Mouse (Mus musculus) kidney, embryonic 15.5 days (tissue): ENCODE results near the gene Fancg. TPM values are rescaled to one million over a fixed set of nuclear protein-coding genes. Genes with fewer than 3 reads are reported as not detected.

ENCODE experiments used
- ATAC-seq: fragments of 200-750 bp; cut with Nextera tagmentation; replicated peaks from 2 replicates; pipeline ENCODE4 v1.8.0; 2017; ENCODE audit warnings: moderate TSS enrichment; ENCODE audit not compliant: low FRiP score
- H3K27ac ChIP-seq: fragments of 300-500 bp; sonication (generic); 2 replicates; pipeline ENCODE4 v1.5.1; 2015; ENCODE audit warnings: mild to moderate bottlenecking, inconsistent platforms
- H3K27me3 ChIP-seq: fragments of 300-500 bp; sonication (generic); 2 replicates; pipeline ENCODE4 v1.6.1; 2015; ENCODE audit warnings: inconsistent platforms
- H3K36me3 ChIP-seq: fragments of 300-500 bp; sonication (generic); 2 replicates; pipeline ENCODE4 v1.6.1; 2015; ENCODE audit warnings: inconsistent platforms
- H3K4me1 ChIP-seq: fragments of 300-500 bp; sonication (generic); 2 replicates; pipeline ENCODE4 v1.6.1; 2015; ENCODE audit warnings: inconsistent platforms
- H3K4me2 ChIP-seq: fragments of 300-500 bp; sonication (generic); 2 replicates; pipeline ENCODE4 v1.6.1; 2015; ENCODE audit warnings: moderate library complexity, mild to moderate bottlenecking, inconsistent platforms
- H3K4me3 ChIP-seq: fragments of 300-500 bp; sonication (generic); replicated peaks from 2 replicates; pipeline ENCODE4 v1.5.1; 2015; ENCODE audit warnings: mild to moderate bottlenecking, inconsistent platforms
- H3K9ac ChIP-seq: fragments of 300-500 bp; sonication (generic); 2 replicates; pipeline ENCODE4 v1.6.1; 2015; ENCODE audit warnings: mild to moderate bottlenecking, inconsistent platforms
- H3K9me3 ChIP-seq: fragments of 300-500 bp; sonication (generic); replicated peaks from 2 replicates; pipeline ENCODE4 v1.6.1; 2016; ENCODE audit warnings: inconsistent platforms
- WGBS: fragments of 180-500 bp; shearing (Covaris S2); methylation state at CpG from one replicate; pipeline ENCODE4 v1.1.7; 2015; ENCODE audit warnings: mixed read lengths; 5-methylcytosine and 5-hydroxymethylcytosine counted together
- polyA plus RNA-seq: library from polyadenylated mRNA; unstranded; fragments of >200 nt; fragmentation: Nextera tagmentation; extraction: Ambion mirVana; gene quantifications from 2 replicates; pipeline ENCODE4 v1.2.1, GENCODE M21; 2015

Gene Fancg
- polyA plus RNA-seq, 1 experiment from 2014 or later, result 17.2 TPM

- 59% methylated on average over 4 of the region's 4 CpGs for WGBS
- Histone ChIP-seq H3K36me3 (peaks cover 21% of the 10 kb centered on the region), H3K27me3 (no peaks in the 10 kb centered on the region), H3K9me3 (no peaks in the 10 kb centered on the region), H3K4me1 (no peaks in the 10 kb centered on the region), H3K4me3 (no peak overlapping the region), H3K27ac (no peak overlapping the region), H3K9ac (no peak overlapping the region), H3K4me2 (no peak overlapping the region)
- 0 out of 2 replicates have a peak, but pooled peaks have one; percentile 22 for ATAC-seq
Observed at GRCm38 (mm10) chr4:42972952-42973351, 37.4 kb downstream of the Fancg start.

GRCm38 (mm10) chr4:42969304-42969703 lies 41.0 kb downstream of the Fancg start, which contains the start of gene 1700022I11Rik:
TSS of gene 1700022I11Rik (plus strand) at chr4:42969604.
- 87% methylated on average over 4 of the region's 4 CpGs for WGBS
- H3K27me3 ChIP-seq, result peaks cover 4% of the 10 kb centered on the region; the same call in 1 of the 2 replicates
- no peaks in the 10 kb centered on the region for H3K36me3 ChIP-seq
- no peak for ATAC-seq
- H3K4me1 ChIP-seq, result peaks cover 4% of the 10 kb centered on the region
- H3K4me3 ChIP-seq, result no peak within 1 kb of the TSS
- no peak within 1 kb of the TSS for H3K4me2 ChIP-seq
- no peaks in the 10 kb centered on the region for H3K9me3 ChIP-seq
- no peak within 1 kb of the TSS for H3K27ac ChIP-seq
- no peak within 1 kb of the TSS for H3K9ac ChIP-seq

- WGBS, result 12% methylated on average over 12 of the region's 12 CpGs
- no peaks in the 10 kb centered on the region for H3K9me3 ChIP-seq
- ATAC-seq, result no peak
- no peak overlapping the region for H3K9ac ChIP-seq
- H3K36me3 ChIP-seq, result no peaks in the 10 kb centered on the region
- peak overlapping the region; percentile 41 for H3K4me2 ChIP-seq
- H3K27me3 ChIP-seq, result peaks cover 6% of the 10 kb centered on the region; the same call in 1 of the 2 replicates
- H3K27ac ChIP-seq, result no peak overlapping the region
- peaks cover 4% of the 10 kb centered on the region for H3K4me1 ChIP-seq
- H3K4me3 ChIP-seq, result no peak overlapping the region; the same call in 1 of the 2 replicates
Observed at GRCm38 (mm10) chr4:42965039-42965719, 45.1 kb downstream of the Fancg start.

- H3K36me3 ChIP-seq, result no peaks in the 10 kb centered on the region
- peaks cover 4% of the 10 kb centered on the region for H3K4me1 ChIP-seq
- peaks cover 6% of the 10 kb centered on the region; the same call in 1 of the 2 replicates for H3K27me3 ChIP-seq
- no peaks in the 10 kb centered on the region for H3K9me3 ChIP-seq
- ATAC-seq, result no peak
- 98% methylated on average over 2 of the region's 2 CpGs for WGBS
- no peak overlapping the region for H3K4me2 ChIP-seq
- H3K27ac ChIP-seq, result no peak overlapping the region
- H3K4me3 ChIP-seq, result no peak overlapping the region
- no peak overlapping the region for H3K9ac ChIP-seq
Observed at GRCm38 (mm10) chr4:42963480-42963879, 46.8 kb downstream of the Fancg start.

GRCm38 (mm10) chr4:42961592-42961991 lies 48.7 kb downstream of the Fancg start:
- 36% methylated on average over 4 of the region's 4 CpGs for WGBS
- no peak overlapping the region for H3K4me3 ChIP-seq
- H3K9me3 ChIP-seq, result no peaks in the 10 kb centered on the region
- H3K4me2 ChIP-seq, result no peak overlapping the region
- H3K9ac ChIP-seq, result no peak overlapping the region
- peaks cover 6% of the 10 kb centered on the region; the same call in 1 of the 2 replicates for H3K27me3 ChIP-seq
- no peak overlapping the region for H3K27ac ChIP-seq
- peaks cover 14% of the 10 kb centered on the region; the same call in 1 of the 2 replicates for H3K36me3 ChIP-seq
- H3K4me1 ChIP-seq, result peaks cover 7% of the 10 kb centered on the region
- no peak for ATAC-seq

GRCm38 (mm10) chr4:42959382-42959781 lies 50.9 kb downstream of the Fancg start:
- 59% methylated on average over 4 of the region's 4 CpGs for WGBS
- H3K4me3 ChIP-seq, result no peak overlapping the region
- no peak overlapping the region for H3K27ac ChIP-seq
- peaks cover 16% of the 10 kb centered on the region; the same call in 1 of the 2 replicates for H3K36me3 ChIP-seq
- H3K9ac ChIP-seq, result no peak overlapping the region
- no peak overlapping the region for H3K4me2 ChIP-seq
- ATAC-seq, result no peak
- H3K4me1 ChIP-seq, result peaks cover 6% of the 10 kb centered on the region; the same call in 1 of the 2 replicates
- H3K9me3 ChIP-seq, result no peaks in the 10 kb centered on the region
- peaks cover 3% of the 10 kb centered on the region; the same call in 1 of the 2 replicates for H3K27me3 ChIP-seq

- ATAC-seq, result no peak
- Histone ChIP-seq H3K9ac (no peak overlapping the region), H3K36me3 (peaks cover 16% of the 10 kb centered on the region; the same call in 1 of the 2 replicates), H3K4me2 (no peak overlapping the region), H3K27ac (no peak overlapping the region), H3K4me1 (peaks cover 9% of the 10 kb centered on the region), H3K4me3 (no peak overlapping the region), H3K27me3 (no peaks in the 10 kb centered on the region), H3K9me3 (no peaks in the 10 kb centered on the region)
- WGBS, result 69% methylated on average over 8 of the region's 8 CpGs
Observed at GRCm38 (mm10) chr4:42958942-42959341, 51.4 kb downstream of the Fancg start.

- no peak overlapping the region for H3K4me3 ChIP-seq
- no peak overlapping the region for H3K9ac ChIP-seq
- H3K4me1 ChIP-seq, result peaks cover 19% of the 10 kb centered on the region
- H3K27me3 ChIP-seq, result no peaks in the 10 kb centered on the region
- 90% methylated on average over 8 of the region's 8 CpGs for WGBS
- H3K9me3 ChIP-seq, result no peaks in the 10 kb centered on the region
- peaks cover 16% of the 10 kb centered on the region; the same call in 1 of the 2 replicates for H3K36me3 ChIP-seq
- H3K4me2 ChIP-seq, result no peak overlapping the region
- ATAC-seq, result no peak
- H3K27ac ChIP-seq, result no peak overlapping the region
Observed at GRCm38 (mm10) chr4:42957979-42958378, 52.3 kb downstream of the Fancg start.

GRCm38 (mm10) chr4:42957306-42957705 lies 53.0 kb downstream of the Fancg start:
- WGBS, result 75% methylated on average over 11 of the region's 11 CpGs
- Histone ChIP-seq H3K9me3 (no peaks in the 10 kb centered on the region), H3K4me3 (no peak overlapping the region), H3K9ac (no peak overlapping the region), H3K4me1 (peaks cover 23% of the 10 kb centered on the region), H3K4me2 (no peak overlapping the region), H3K27me3 (no peaks in the 10 kb centered on the region), H3K36me3 (peaks cover 16% of the 10 kb centered on the region; the same call in 1 of the 2 replicates), H3K27ac (no peak overlapping the region)
- no peak for ATAC-seq

GRCm38 (mm10) chr4:42956581-42956980 lies 53.7 kb downstream of the Fancg start:
- Histone ChIP-seq H3K36me3 (peaks cover 16% of the 10 kb centered on the region; the same call in 1 of the 2 replicates), H3K4me2 (no peak overlapping the region), H3K4me1 (peaks cover 25% of the 10 kb centered on the region), H3K4me3 (no peak overlapping the region), H3K27me3 (no peaks in the 10 kb centered on the region), H3K27ac (no peak overlapping the region), H3K9ac (no peak overlapping the region), H3K9me3 (no peaks in the 10 kb centered on the region)
- no peak for ATAC-seq
- 96% methylated on average over 17 of the region's 17 CpGs for WGBS

- Histone ChIP-seq H3K9ac (no peak overlapping the region), H3K9me3 (no peaks in the 10 kb centered on the region), H3K4me3 (no peak overlapping the region), H3K36me3 (peaks cover 16% of the 10 kb centered on the region; the same call in 1 of the 2 replicates), H3K27ac (no peak overlapping the region), H3K4me1 (peaks cover 39% of the 10 kb centered on the region), H3K4me2 (no peak overlapping the region), H3K27me3 (no peaks in the 10 kb centered on the region)
- 91% methylated on average over 3 of the region's 3 CpGs for WGBS
- no peak for ATAC-seq
Observed at GRCm38 (mm10) chr4:42955200-42955599, 55.1 kb downstream of the Fancg start.

GRCm38 (mm10) chr4:42954297-42954696 lies 56.0 kb downstream of the Fancg start:
- peaks cover 16% of the 10 kb centered on the region; the same call in 1 of the 2 replicates for H3K36me3 ChIP-seq

More at GRCm38 (mm10) chr4:42954297-42954696, 56.0 kb downstream of the Fancg start:
- no peak for ATAC-seq
- Histone ChIP-seq H3K9ac (no peak overlapping the region), H3K27ac (no peak overlapping the region), H3K4me2 (no peak overlapping the region), H3K4me3 (no peak overlapping the region), H3K27me3 (no peaks in the 10 kb centered on the region), H3K4me1 (peaks cover 42% of the 10 kb centered on the region), H3K9me3 (no peaks in the 10 kb centered on the region)
- WGBS, result 9% methylated on average over 10 of the region's 10 CpGs
